Mouse (Mus musculus): Measurements from ENCODE around the gene Bbs9.

DNA sequence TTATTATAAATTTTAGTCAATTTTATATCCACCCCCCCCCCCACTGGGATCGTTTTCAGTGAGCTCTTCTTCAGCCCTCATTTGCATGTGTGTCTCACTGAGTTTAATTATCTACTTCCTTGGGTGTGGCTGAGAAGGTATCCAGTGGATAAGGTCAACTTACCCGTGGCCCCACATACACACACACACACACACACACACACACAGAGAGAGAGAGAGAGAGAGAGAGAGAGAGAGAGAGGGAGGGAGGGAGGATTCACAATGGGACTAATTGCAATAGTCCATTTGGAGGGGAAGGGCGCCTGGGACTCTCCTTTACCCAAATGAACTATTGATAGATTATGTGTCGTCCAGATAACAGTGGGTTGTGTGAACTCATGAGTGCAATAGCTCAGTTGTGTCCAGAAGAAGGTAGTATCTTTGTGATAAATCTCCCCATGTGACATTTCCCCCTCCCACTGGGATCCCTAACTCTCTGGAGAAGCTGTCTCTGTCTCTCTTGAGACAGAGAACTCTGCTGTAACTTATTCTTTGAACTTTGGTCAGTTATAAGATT is 227.4 kb downstream of the Bbs9 start:
- TF ChIP-seq MAX (IDR thresholded peaks at IDR 0.05) (no peak), CEBPB (IDR thresholded peaks at IDR 0.05; ENCODE audit: low read depth) (no peak)
